In genomic region chr2:144164102-144164501, GRCm38 (mm10) we compare ENCODE assay signal across 9 mouse cellular contexts.
A peak's percentile ranks its signal among the peaks of the same experiment; 100 is the strongest.
DNase-seq lines count a peak whose midpoint lies in the region; TF ChIP-seq lines count a peak whose summit lies in the region.
"Had no signal": no experiment of that assay in that cellular context is flagged by ENCODE, and none has a peak within 500 bp of the region (broad histone marks: within the 10 kb centered on the region; RNA-seq: fewer than 3 reads in every experiment).

No protein-coding gene starts in this region.

- no peak for TF ChIP-seq CTCF in heart, adult 2 months (IDR thresholded peaks at IDR 0.05)
- TF ChIP-seq CTCF in lung, adult 2 months (IDR thresholded peaks at IDR 0.05; ENCODE audit: insufficient read depth, low read length) = no peak

- 32% methylated on average over 8 of the region's 8 CpGs for WGBS in heart, adult 2 months
- 24% methylated on average over 8 of the region's 8 CpGs for WGBS in lung, adult 2 months

- no peaks in the 10 kb centered on the region for H3K36me3 ChIP-seq in heart, adult 2 months (ENCODE audit: control insufficient read depth, insufficient read depth, low read length)

- TF ChIP-seq POLR2A in heart, adult 2 months (IDR thresholded peaks at IDR 0.05; ENCODE audit: insufficient read depth, low read depth, low read length) = no peak
- no peak for TF ChIP-seq POLR2A in lung, adult 2 months (IDR thresholded peaks at IDR 0.05; ENCODE audit: borderline replicate concordance, extremely low read depth, low read depth, low read length)

- H3K4me3 ChIP-seq in heart, adult 2 months = peak overlapping the region; percentile 93; the same call in 1 of the 2 replicates
- no peak overlapping the region for H3K4me3 ChIP-seq in lung, adult 2 months (replicated peaks; ENCODE audit: extremely low read depth, low read depth, low read length)
- H3K4me3 ChIP-seq: erythroblast, embryonic 14.5 days had no signal

- H3K9ac ChIP-seq in heart, adult 2 months (ENCODE audit: low read depth, low read length) = no peak overlapping the region

- intact Hi-C loops in heart, adult 2 months (cut with DNase I) = loop anchor here (1.0 to 10.0 kb wide), 3 partner anchors 33 to 149 kb away; partner anchors contain the start of gene Rrbp1

- peak overlapping the region; percentile 97 for H3K27ac ChIP-seq in heart, adult 2 months

- peak; percentile 39 to 40 for DNase-seq in cerebellum, postnatal 14 days
- no peak for DNase-seq in cerebellum, adult 9-11 months
- peak; percentile 84 for DNase-seq in brain, adult 2 months (ENCODE audit: low read depth, low spot score)
- peak; percentile 59 to 60 for DNase-seq in heart, adult 2 months
- DNase-seq in kidney, adult 9 months = peak; percentile 39
- DNase-seq in lung, adult 2 months = peak; percentile 30
- DNase-seq in right cerebral cortex, postnatal 14 days = peak; percentile 40
- no peak for DNase-seq in spleen, postnatal 14 days (ENCODE audit: low spot score in 2 of 2)

- TF ChIP-seq EP300 in heart, adult 2 months (IDR thresholded peaks at IDR 0.05; ENCODE audit: insufficient read depth, low read depth, low read length) = no peak

- H3K79me2 ChIP-seq in heart, adult 2 months (replicated peaks; ENCODE audit: control insufficient read depth, insufficient read depth, low read length) = no peaks in the 10 kb centered on the region

- H3K27me3 ChIP-seq in heart, adult 2 months (ENCODE audit: control insufficient read depth, insufficient read depth, low read length) = no peaks in the 10 kb centered on the region

- H3K4me1 ChIP-seq in heart, adult 2 months (ENCODE audit: control insufficient read depth, insufficient read depth, low read length) = peaks cover 6% of the 10 kb centered on the region
- peaks cover 5% of the 10 kb centered on the region; the same call in 1 of the 2 replicates for H3K4me1 ChIP-seq in lung, adult 2 months (ENCODE audit: control insufficient read depth, insufficient read depth, low read length)

Comparison
In these comparisons a context has a peak if more than half of its experiments do, and no peak if none do; other contexts are left out.
1. DNase-seq: peak in cerebellum, postnatal 14 days (2 of 2), brain, adult 2 months (single experiment), heart, adult 2 months (2 of 2), kidney, adult 9 months (single experiment), lung, adult 2 months (single experiment) and right cerebral cortex, postnatal 14 days (single experiment); none in cerebellum, adult 9-11 months (single experiment) and spleen, postnatal 14 days (0 of 2).